Mouse (Mus musculus) E14TG2a.4 (cell line): Measurements from ENCODE around the gene Masp2.

Source experiments
- CTCF ChIP-seq: conservative IDR thresholded peaks from 2 replicates; pipeline ENCODE4 v1.5.1; 2014; ENCODE audit warnings: low read length
- POU5F1 ChIP-seq: IDR thresholded peaks from 2 replicates; pipeline ENCODE4 v1.6.1; 2014; ENCODE audit warnings: low read length, borderline replicate concordance

DNA sequence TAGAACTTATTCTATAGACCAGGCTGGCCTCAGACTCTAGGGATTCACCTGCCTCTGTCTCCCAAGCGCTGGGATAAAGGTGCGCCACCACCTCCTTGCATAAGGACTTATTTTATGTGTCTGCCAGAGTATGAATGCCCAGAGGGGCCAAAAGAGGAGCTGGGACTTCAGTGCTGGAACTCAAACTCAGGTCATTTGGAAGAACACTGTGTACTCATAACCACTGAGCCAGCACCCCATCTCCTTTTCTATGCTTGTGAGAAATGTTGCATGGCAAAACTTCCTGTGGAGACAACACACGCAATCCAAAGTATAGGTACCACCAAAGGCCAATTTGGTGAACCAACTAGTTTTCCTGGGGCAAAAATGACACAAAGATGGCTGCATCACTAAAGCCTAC, 5.6 kb upstream of the Masp2 start:
- TF ChIP-seq CTCF (no peak), POU5F1 (no peak)
